Mouse (Mus musculus): ENCODE data around the gene Mia2. TPM values are rescaled to one million over a fixed set of nuclear protein-coding genes. Genes with fewer than 3 reads are reported as not detected.
A peak's percentile ranks its signal among the peaks of the same experiment; 100 is the strongest.

The Mia2 gene
- total and polyA plus RNA-seq, 2 experiments: 87.2 to 268 TPM

GRCm38 (mm10) chr12:59105914-59106313, 10.3 kb downstream of the Mia2 start:
- Histone ChIP-seq H3K79me2 (ENCODE audit: control insufficient read depth, insufficient read depth, low read length) (peaks cover 14% of the 10 kb centered on the region; the same call in 1 of the 2 replicates), H3K4me1 (ENCODE audit: control insufficient read depth, insufficient read depth, low read length) (peaks cover 16% of the 10 kb centered on the region), H3K27me3 (ENCODE audit: control insufficient read depth, insufficient read depth, low read length) (no peaks in the 10 kb centered on the region), H3K4me3 (ENCODE audit: insufficient read depth, low read depth, low read length) (no peak overlapping the region; the same call in 1 of the 2 replicates), H3K36me3 (ENCODE audit: control insufficient read depth, insufficient read depth, low read length) (peaks cover 41% of the 10 kb centered on the region), H3K9ac (ENCODE audit: low read depth, low read length) (no peak overlapping the region; the same call in 1 of the 2 replicates), H3K27ac (replicated peaks; ENCODE audit: insufficient read depth, low read depth, low read length) (peak overlapping the region; percentile 66)
- peak; percentile 99 for DNase-seq (ENCODE audit: extremely low read depth, low read depth, low spot score)
- WGBS: 18% methylated on average over 6 of the region's 6 CpGs
- TF ChIP-seq POLR2A (IDR thresholded peaks at IDR 0.05; ENCODE audit: extremely low read depth, insufficient read depth, low read length) (no peak), CTCF (IDR thresholded peaks at IDR 0.05; ENCODE audit: low read depth, low read length) (no peak)

GRCm38 (mm10) chr12:59106491-59106890, 10.9 kb downstream of the Mia2 start:
- 19% methylated on average over 5 of the region's 5 CpGs for WGBS
- Histone ChIP-seq H3K27ac (replicated peaks; ENCODE audit: insufficient read depth, low read depth, low read length) (no peak overlapping the region), H3K27me3 (ENCODE audit: control insufficient read depth, insufficient read depth, low read length) (no peaks in the 10 kb centered on the region), H3K9ac (ENCODE audit: low read depth, low read length) (no peak overlapping the region), H3K79me2 (ENCODE audit: control insufficient read depth, insufficient read depth, low read length) (peaks cover 17% of the 10 kb centered on the region; the same call in 1 of the 2 replicates), H3K4me1 (ENCODE audit: control insufficient read depth, insufficient read depth, low read length) (peaks cover 16% of the 10 kb centered on the region), H3K36me3 (ENCODE audit: control insufficient read depth, insufficient read depth, low read length) (peaks cover 41% of the 10 kb centered on the region), H3K4me3 (ENCODE audit: insufficient read depth, low read depth, low read length) (no peak overlapping the region)
- no peak for TF ChIP-seq CTCF (IDR thresholded peaks at IDR 0.05; ENCODE audit: low read depth, low read length)
- TF ChIP-seq POLR2A (IDR thresholded peaks at IDR 0.05; ENCODE audit: extremely low read depth, insufficient read depth, low read length): no peak
- DNase-seq (ENCODE audit: extremely low read depth, low read depth, low spot score): peak; percentile 99

- H3K4me3 ChIP-seq (ENCODE audit: insufficient read depth, low read depth, low read length): no peak overlapping the region
- 89% methylated on average over 4 of the region's 4 CpGs for WGBS
- no peak overlapping the region for H3K27ac ChIP-seq (replicated peaks; ENCODE audit: insufficient read depth, low read depth, low read length)
- H3K36me3 ChIP-seq (ENCODE audit: control insufficient read depth, insufficient read depth, low read length): peaks cover 39% of the 10 kb centered on the region
- H3K4me1 ChIP-seq (ENCODE audit: control insufficient read depth, insufficient read depth, low read length): peaks cover 15% of the 10 kb centered on the region
- TF ChIP-seq POLR2A (IDR thresholded peaks at IDR 0.05; ENCODE audit: extremely low read depth, insufficient read depth, low read length): no peak
- no peak for TF ChIP-seq CTCF (IDR thresholded peaks at IDR 0.05; ENCODE audit: low read depth, low read length)
- H3K79me2 ChIP-seq (ENCODE audit: control insufficient read depth, insufficient read depth, low read length): peaks cover 17% of the 10 kb centered on the region; the same call in 1 of the 2 replicates
- no peak overlapping the region for H3K9ac ChIP-seq (ENCODE audit: low read depth, low read length)
- no peak for DNase-seq (ENCODE audit: extremely low read depth, low read depth, low spot score)
- no peaks in the 10 kb centered on the region for H3K27me3 ChIP-seq (ENCODE audit: control insufficient read depth, insufficient read depth, low read length)
Observed at GRCm38 (mm10) chr12:59107926-59108325, 12.3 kb downstream of the Mia2 start.

GRCm38 (mm10) chr12:59117184-59117583, 21.6 kb downstream of the Mia2 start:
- Histone ChIP-seq H3K27me3 (ENCODE audit: control insufficient read depth, insufficient read depth, low read length) (no peaks in the 10 kb centered on the region), H3K4me1 (ENCODE audit: control insufficient read depth, insufficient read depth, low read length) (no peaks in the 10 kb centered on the region), H3K9ac (ENCODE audit: low read depth, low read length) (no peak overlapping the region), H3K4me3 (ENCODE audit: insufficient read depth, low read depth, low read length) (no peak overlapping the region), H3K79me2 (ENCODE audit: control insufficient read depth, insufficient read depth, low read length) (no peaks in the 10 kb centered on the region; the same call in 1 of the 2 replicates), H3K27ac (replicated peaks; ENCODE audit: insufficient read depth, low read depth, low read length) (no peak overlapping the region), H3K36me3 (ENCODE audit: control insufficient read depth, insufficient read depth, low read length) (peaks cover 22% of the 10 kb centered on the region)
- DNase-seq (ENCODE audit: extremely low read depth, low read depth, low spot score): no peak
- TF ChIP-seq POLR2A (IDR thresholded peaks at IDR 0.05; ENCODE audit: extremely low read depth, insufficient read depth, low read length) (no peak), CTCF (IDR thresholded peaks at IDR 0.05; ENCODE audit: low read depth, low read length) (no peak)
- 74% methylated on average over 3 of the region's 3 CpGs for WGBS

- Histone ChIP-seq H3K27ac (replicated peaks; ENCODE audit: insufficient read depth, low read depth, low read length) (no peak overlapping the region), H3K4me1 (ENCODE audit: control insufficient read depth, insufficient read depth, low read length) (peaks cover 8% of the 10 kb centered on the region; the same call in 1 of the 2 replicates), H3K36me3 (ENCODE audit: control insufficient read depth, insufficient read depth, low read length) (peaks cover 11% of the 10 kb centered on the region), H3K9ac (ENCODE audit: low read depth, low read length) (no peak overlapping the region), H3K79me2 (ENCODE audit: control insufficient read depth, insufficient read depth, low read length) (no peaks in the 10 kb centered on the region; the same call in 1 of the 2 replicates), H3K27me3 (ENCODE audit: control insufficient read depth, insufficient read depth, low read length) (no peaks in the 10 kb centered on the region), H3K4me3 (ENCODE audit: insufficient read depth, low read depth, low read length) (no peak overlapping the region)
- DNase-seq (ENCODE audit: extremely low read depth, low read depth, low spot score): no peak
- no peak for TF ChIP-seq POLR2A (IDR thresholded peaks at IDR 0.05; ENCODE audit: extremely low read depth, insufficient read depth, low read length)
- TF ChIP-seq CTCF (IDR thresholded peaks at IDR 0.05; ENCODE audit: low read depth, low read length): no peak
- 98% methylated on average over 2 of the region's 2 CpGs for WGBS
Observed at GRCm38 (mm10) chr12:59125426-59125825, 29.8 kb downstream of the Mia2 start.

- Histone ChIP-seq H3K27ac (replicated peaks; ENCODE audit: insufficient read depth, low read depth, low read length) (no peak overlapping the region; the same call in none of the 2 replicates), H3K36me3 (ENCODE audit: control insufficient read depth, insufficient read depth, low read length) (peaks cover 11% of the 10 kb centered on the region), H3K4me3 (ENCODE audit: insufficient read depth, low read depth, low read length) (no peak overlapping the region), H3K9ac (ENCODE audit: low read depth, low read length) (no peak overlapping the region), H3K27me3 (ENCODE audit: control insufficient read depth, insufficient read depth, low read length) (no peaks in the 10 kb centered on the region), H3K79me2 (ENCODE audit: control insufficient read depth, insufficient read depth, low read length) (peaks cover 8% of the 10 kb centered on the region; the same call in 1 of the 2 replicates), H3K4me1 (ENCODE audit: control insufficient read depth, insufficient read depth, low read length) (peaks cover 15% of the 10 kb centered on the region; the same call in 1 of the 2 replicates)
- DNase-seq (ENCODE audit: extremely low read depth, low read depth, low spot score): no peak
- WGBS: 77% methylated on average over 10 of the region's 10 CpGs
- TF ChIP-seq CTCF (IDR thresholded peaks at IDR 0.05; ENCODE audit: low read depth, low read length) (no peak), POLR2A (IDR thresholded peaks at IDR 0.05; ENCODE audit: extremely low read depth, insufficient read depth, low read length) (no peak)
Observed at GRCm38 (mm10) chr12:59128501-59128900, 32.9 kb downstream of the Mia2 start.
